Comparison of ENCODE assay signal across 25 mouse cellular contexts in the genomic region with DNA sequence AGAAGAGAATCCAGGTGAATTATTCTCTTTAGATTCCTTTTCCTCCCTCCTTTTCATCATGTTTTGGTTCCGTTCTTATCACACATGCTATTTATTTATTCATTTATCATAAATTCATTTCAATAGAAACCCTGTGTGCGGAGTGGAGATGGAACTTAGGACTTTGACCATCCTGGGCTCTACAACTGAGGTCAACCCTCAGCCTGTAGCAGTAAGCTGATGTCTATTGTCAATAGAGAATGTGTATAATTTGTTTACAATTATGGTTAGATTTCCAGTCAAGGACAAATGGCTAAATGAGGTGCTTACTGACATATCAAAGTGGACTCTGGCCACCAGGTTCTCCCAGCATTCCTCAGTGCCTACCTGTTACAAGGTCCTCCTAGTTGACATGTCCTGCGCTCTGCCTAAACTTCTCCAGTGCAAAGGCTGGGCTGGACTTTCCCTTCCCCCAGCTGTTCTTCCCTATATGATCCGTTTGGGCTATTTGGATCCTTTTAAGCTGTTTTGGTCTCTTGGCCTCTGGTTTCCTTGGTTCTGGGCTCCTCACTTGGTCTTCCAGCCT. TPM values are rescaled to one million over a fixed set of nuclear protein-coding genes. Genes with fewer than 3 reads are reported as not detected.
DNase-seq lines count a peak whose midpoint lies in the region; ATAC-seq and TF ChIP-seq lines count a peak whose summit lies in the region.
"Had no signal": no experiment of that assay in that cellular context is flagged by ENCODE, and none has a peak within 500 bp of the region (broad histone marks: within the 10 kb centered on the region; RNA-seq: fewer than 3 reads in every experiment).

No protein-coding gene starts in this region.

- no peak overlapping the region for H3K9ac ChIP-seq in heart, embryonic 12.5 days
- H3K9ac ChIP-seq in intestine, embryonic 16.5 days (ENCODE audit: low read depth, low read length): no peak overlapping the region
- no peak overlapping the region for H3K9ac ChIP-seq in stomach, embryonic 15.5 days
- H3K9ac ChIP-seq: forebrain, embryonic 15.5 days; heart, embryonic 13.5 days; hindbrain, embryonic 14.5 days had no signal

- no peak overlapping the region for H3K4me3 ChIP-seq in heart, embryonic 12.5 days
- H3K4me3 ChIP-seq in E14TG2a.4 (replicated peaks; ENCODE audit: low read length): 0 out of 2 replicates have a peak overlapping the region, but pooled peaks have one; percentile 26
- no peak overlapping the region for H3K4me3 ChIP-seq in intestine, embryonic 16.5 days (ENCODE audit: low read length)
- no peak overlapping the region for H3K4me3 ChIP-seq in stomach, embryonic 15.5 days (replicated peaks)
- H3K4me3 ChIP-seq in gastrocnemius, adult 2 months: no peak overlapping the region
- H3K4me3 ChIP-seq: forebrain, embryonic 15.5 days; heart, embryonic 13.5 days had no signal

- H3K4me2 ChIP-seq in heart, embryonic 12.5 days: no peak overlapping the region
- H3K4me2 ChIP-seq in intestine, embryonic 16.5 days (ENCODE audit: low read depth, low read length): no peak overlapping the region
- H3K4me2 ChIP-seq in stomach, embryonic 15.5 days: no peak overlapping the region
- H3K4me2 ChIP-seq: forebrain, embryonic 15.5 days; heart, embryonic 13.5 days; hindbrain, embryonic 14.5 days had no signal

- peaks cover 21% of the 10 kb centered on the region for H3K27me3 ChIP-seq in heart, embryonic 12.5 days (replicated peaks)
- H3K27me3 ChIP-seq in E14TG2a.4 (ENCODE audit: insufficient read depth, low read length): peaks cover 27% of the 10 kb centered on the region; the same call in 1 of the 2 replicates
- no peaks in the 10 kb centered on the region for H3K27me3 ChIP-seq in intestine, embryonic 16.5 days (replicated peaks; ENCODE audit: control insufficient read depth, insufficient read depth, low read length)
- no peaks in the 10 kb centered on the region for H3K27me3 ChIP-seq in stomach, embryonic 15.5 days (replicated peaks)
- H3K27me3 ChIP-seq: forebrain, embryonic 15.5 days had no signal

- 79% methylated on average over 4 of the region's 4 CpGs for WGBS in heart, embryonic 12.5 days
- WGBS in intestine, embryonic 16.5 days: 82% methylated on average over 4 of the region's 4 CpGs
- WGBS in stomach, embryonic 15.5 days: 74% methylated on average over 4 of the region's 4 CpGs

- no peaks in the 10 kb centered on the region for H3K9me3 ChIP-seq in heart, embryonic 12.5 days (replicated peaks)
- H3K9me3 ChIP-seq in E14TG2a.4 (ENCODE audit: low read length): 0 out of 2 replicates have a peak, but pooled peaks cover 4% of the 10 kb centered on the region
- H3K9me3 ChIP-seq in intestine, embryonic 16.5 days (ENCODE audit: control insufficient read depth, low read length): no peaks in the 10 kb centered on the region
- no peaks in the 10 kb centered on the region for H3K9me3 ChIP-seq in stomach, embryonic 15.5 days
- H3K9me3 ChIP-seq: forebrain, embryonic 15.5 days had no signal

- TF ChIP-seq CTCF in E14TG2a.4 (conservative IDR thresholded peaks at IDR 0.05; ENCODE audit: low read length): no peak
- TF ChIP-seq CTCF in gastrocnemius, adult 2 months (IDR thresholded peaks at IDR 0.05): no peak

- intact Hi-C loops in gastrocnemius, adult 2 months (cut with DNase I): no loop called here

- H3K4me1 ChIP-seq in heart, embryonic 12.5 days (replicated peaks): no peaks in the 10 kb centered on the region
- H3K4me1 ChIP-seq in E14TG2a.4 (replicated peaks; ENCODE audit: low read depth, low read length): peaks cover 32% of the 10 kb centered on the region
- H3K4me1 ChIP-seq in intestine, embryonic 16.5 days (ENCODE audit: control insufficient read depth, insufficient read depth, low read length): peaks cover 7% of the 10 kb centered on the region
- no peaks in the 10 kb centered on the region for H3K4me1 ChIP-seq in stomach, embryonic 15.5 days
- H3K4me1 ChIP-seq: heart, embryonic 13.5 days had no signal

- DNase-seq in heart, adult 11 months: peak; percentile 64
- no peak for DNase-seq in cerebellum, adult 11 months
- no peak for DNase-seq in gastrocnemius, adult 2 months
- DNase-seq in lung, adult 18-20 months: no peak
- DNase-seq: adrenal gland, adult 8-10 months; adrenal gland, postnatal 25 days; cerebellum, adult 18-20 months; cerebellum, adult 9-10 months; gastrocnemius, postnatal 10 days; gastrocnemius, postnatal 36 days; heart, adult 18-20 months; heart, postnatal 14 days; heart, postnatal 4 days had no signal

- no peaks in the 10 kb centered on the region for H3K36me3 ChIP-seq in heart, embryonic 12.5 days
- no peaks in the 10 kb centered on the region for H3K36me3 ChIP-seq in E14TG2a.4 (ENCODE audit: insufficient read depth, low read length)
- no peaks in the 10 kb centered on the region for H3K36me3 ChIP-seq in intestine, embryonic 16.5 days (ENCODE audit: control insufficient read depth, insufficient read depth, low read length)
- H3K36me3 ChIP-seq in stomach, embryonic 15.5 days: no peaks in the 10 kb centered on the region
- H3K36me3 ChIP-seq: forebrain, embryonic 15.5 days; heart, embryonic 13.5 days had no signal

- no peak overlapping the region for H3K27ac ChIP-seq in heart, embryonic 12.5 days (ENCODE audit: poor library complexity, severe bottlenecking)
- H3K27ac ChIP-seq in intestine, embryonic 16.5 days (ENCODE audit: low read length): peak overlapping the region; percentile 57
- peak overlapping the region; percentile 1; the same call in 1 of the 2 replicates for H3K27ac ChIP-seq in stomach, embryonic 15.5 days
- no peak overlapping the region for H3K27ac ChIP-seq in gastrocnemius, adult 2 months
- H3K27ac ChIP-seq: forebrain, embryonic 15.5 days; heart, embryonic 13.5 days; hindbrain, embryonic 14.5 days; hindbrain, postnatal 0 days had no signal

- no peak for ATAC-seq in heart, embryonic 12.5 days (ENCODE audit: insufficient number of reproducible peaks, low FRiP score)
- ATAC-seq in intestine, embryonic 16.5 days: peak; percentile 83
- ATAC-seq in stomach, embryonic 15.5 days (ENCODE audit: insufficient read depth, low FRiP score, low read depth): no peak; the same call in 1 of the 2 replicates
- ATAC-seq: activated CD4-positive, CD25-positive, alpha-beta regulatory T cell, adult 4 months; CD4-positive, CD25-positive, alpha-beta regulatory T cell, adult 4 months; forebrain, embryonic 15.5 days; hindbrain, postnatal 0 days; inflammation-experienced regulatory T-cells, adult 6 months had no signal

RNA-seq across cellular contexts. Expression of a gene that starts 14.2 kb away (rescaled TPM):
- 0.12 and 0.22 TPM in 2 replicates for polyA plus RNA-seq in heart, embryonic 12.5 days (2016; fragmentation: Nextera tagmentation; extraction: Ambion mirVana)
- polyA plus RNA-seq in intestine, embryonic 16.5 days (2015; fragmentation: Nextera tagmentation; extraction: Ambion mirVana): 17.1 and 22.7 TPM in 2 replicates
- polyA plus RNA-seq in stomach, embryonic 15.5 days (2015; fragmentation: Nextera tagmentation; extraction: Ambion mirVana): 2.1 and 2.7 TPM in 2 replicates
- not detected for total RNA-seq in gastrocnemius, adult 2 months (2021)
- polyA plus RNA-seq: activated CD4-positive, CD25-positive, alpha-beta regulatory T cell, adult 4 months; C2C12; CD4-positive, CD25-positive, alpha-beta regulatory T cell, adult 4 months; inflammation-experienced regulatory T-cells, adult 6 months had no signal

RNA-seq across cellular contexts. Expression of a gene that starts 26.7 kb away (rescaled TPM):
- polyA plus RNA-seq in heart, embryonic 12.5 days (2016; fragmentation: Nextera tagmentation; extraction: Ambion mirVana): 2.4 TPM in 2 replicates
- 1.7 and 2.3 TPM in 2 replicates for polyA plus RNA-seq in intestine, embryonic 16.5 days (2015; fragmentation: Nextera tagmentation; extraction: Ambion mirVana)
- polyA plus RNA-seq in stomach, embryonic 15.5 days (2015; fragmentation: Nextera tagmentation; extraction: Ambion mirVana): 8.4 and 9.2 TPM in 2 replicates
- total RNA-seq in gastrocnemius, adult 2 months (2021): 10 to 100 TPM in 1 of 2 experiments, 1 to 10 TPM in 1; 8.1 to 15.6 TPM
- polyA plus RNA-seq: activated CD4-positive, CD25-positive, alpha-beta regulatory T cell, adult 4 months; C2C12; CD4-positive, CD25-positive, alpha-beta regulatory T cell, adult 4 months; inflammation-experienced regulatory T-cells, adult 6 months had no signal

Comparison
In these comparisons a context has a peak if more than half of its experiments do, and no peak if none do; other contexts are left out.
1. H3K27ac ChIP-seq: peak in intestine, embryonic 16.5 days (single experiment) and stomach, embryonic 15.5 days (single experiment); none in heart, embryonic 12.5 days (single experiment) and gastrocnemius, adult 2 months (single experiment).